Mouse (Mus musculus): ENCODE measurements at regions not wholly inside any gene's neighbourhood (a gene's known extent, or its start where the extent isn't known, plus 50 kb on each side); places are given as distances from the start of the nearest gene placed in this dataset.

- no peak for DNase-seq (ENCODE audit: low spot score in 2 of 2)
Measured at GRCm38 (mm10) chr16:84039946-84040345, 475.0 kb upstream of the A730009L09Rik start.

GRCm38 (mm10) chr16:84042010-84042449, 472.9 kb upstream of the A730009L09Rik start:
- DNase-seq (ENCODE audit: low spot score in 2 of 2), result peak in 1 of 2 experiments; percentile 13

GRCm38 (mm10) chr16:84045333-84045732, 469.6 kb upstream of the A730009L09Rik start:
- DNase-seq (ENCODE audit: low spot score in 2 of 2), result no peak
